8 mouse cellular contexts compared by ENCODE assay signal in genomic region chr4:73790260-73791185, GRCm38 (mm10). TPM values are rescaled to one million over a fixed set of nuclear protein-coding genes. Genes with fewer than 3 reads are reported as not detected.
A peak's percentile ranks its signal among the peaks of the same experiment; 100 is the strongest.
DNase-seq lines count a peak whose midpoint lies in the region; ATAC-seq and TF ChIP-seq lines count a peak whose summit lies in the region.

Gene Rasef, minus strand, starts transcription at chr4:73790994.

- H3K9me3 ChIP-seq in forebrain, embryonic 12.5 days, result no peaks in the 10 kb centered on the region
- H3K9me3 ChIP-seq in hindbrain, embryonic 15.5 days, result no peaks in the 10 kb centered on the region
- no peaks in the 10 kb centered on the region for H3K9me3 ChIP-seq in limb, embryonic 14.5 days (ENCODE audit: control insufficient read depth, low read length)
- H3K9me3 ChIP-seq in midbrain, embryonic 15.5 days, result no peaks in the 10 kb centered on the region

- intact Hi-C loops in heart, adult 2 months (cut with DNase I), result no loop called here
- intact Hi-C loops in heart, postnatal 25 days (cut with DNase I), result no loop called here

- H3K4me3 ChIP-seq in heart, adult 2 months, result peak within 1 kb of the TSS; percentile 38; the same call in 1 of the 2 replicates
- H3K4me3 ChIP-seq in forebrain, embryonic 12.5 days (replicated peaks), result peak within 1 kb of the TSS; percentile 52
- H3K4me3 ChIP-seq in hindbrain, embryonic 15.5 days, result peak within 1 kb of the TSS; percentile 74
- H3K4me3 ChIP-seq in limb, embryonic 14.5 days (replicated peaks; ENCODE audit: low read length), result peak within 1 kb of the TSS; percentile 49
- H3K4me3 ChIP-seq in midbrain, embryonic 15.5 days, result peak within 1 kb of the TSS; percentile 49
- H3K4me3 ChIP-seq in testis, adult 2 months (ENCODE audit: control insufficient read depth, low read depth, low read length), result peak within 1 kb of the TSS; percentile 82

- peak; percentile 82 for ATAC-seq in forebrain, embryonic 12.5 days (ENCODE audit: low FRiP score)
- peak; percentile 88 for ATAC-seq in hindbrain, embryonic 15.5 days (ENCODE audit: low FRiP score, low read depth)
- ATAC-seq in limb, embryonic 14.5 days (ENCODE audit: low FRiP score, low read depth), result peak; percentile 75
- ATAC-seq in midbrain, embryonic 15.5 days (replicated peaks), result peak; percentile 94

- 5% methylated on average over 87 of the region's 87 CpGs for WGBS in heart, adult 2 months
- 6% methylated on average over 72 of the region's 87 CpGs for WGBS in forebrain, embryonic 12.5 days
- 5% methylated on average over 87 of the region's 87 CpGs for WGBS in hindbrain, embryonic 15.5 days
- WGBS in limb, embryonic 14.5 days, result 4% methylated on average over 70 of the region's 87 CpGs
- 5% methylated on average over 87 of the region's 87 CpGs for WGBS in midbrain, embryonic 15.5 days

- H3K4me1 ChIP-seq in heart, adult 2 months (ENCODE audit: control insufficient read depth, insufficient read depth, low read length), result no peaks in the 10 kb centered on the region
- H3K4me1 ChIP-seq in forebrain, embryonic 12.5 days, result peaks cover 10% of the 10 kb centered on the region
- peaks cover 12% of the 10 kb centered on the region for H3K4me1 ChIP-seq in hindbrain, embryonic 15.5 days (replicated peaks)
- H3K4me1 ChIP-seq in limb, embryonic 14.5 days (ENCODE audit: control insufficient read depth, insufficient read depth, low read length), result peaks cover 4% of the 10 kb centered on the region; the same call in 1 of the 2 replicates
- H3K4me1 ChIP-seq in midbrain, embryonic 15.5 days, result peaks cover 8% of the 10 kb centered on the region
- H3K4me1 ChIP-seq in testis, adult 2 months (ENCODE audit: control insufficient read depth, insufficient read depth, low read length), result peaks cover 4% of the 10 kb centered on the region

- peak within 1 kb of the TSS; percentile 43; the same call in 1 of the 2 replicates for H3K9ac ChIP-seq in heart, adult 2 months (ENCODE audit: low read depth, low read length)
- peak within 1 kb of the TSS; percentile 51 for H3K9ac ChIP-seq in forebrain, embryonic 12.5 days
- H3K9ac ChIP-seq in hindbrain, embryonic 15.5 days, result peak within 1 kb of the TSS; percentile 54
- peak within 1 kb of the TSS; percentile 59 for H3K9ac ChIP-seq in limb, embryonic 14.5 days (ENCODE audit: low read depth, low read length, severe bottlenecking)
- peak within 1 kb of the TSS; percentile 40 for H3K9ac ChIP-seq in midbrain, embryonic 15.5 days

- no peaks in the 10 kb centered on the region for H3K36me3 ChIP-seq in heart, adult 2 months (ENCODE audit: control insufficient read depth, insufficient read depth, low read length)
- H3K36me3 ChIP-seq in forebrain, embryonic 12.5 days (replicated peaks), result no peaks in the 10 kb centered on the region
- H3K36me3 ChIP-seq in hindbrain, embryonic 15.5 days, result no peaks in the 10 kb centered on the region
- H3K36me3 ChIP-seq in limb, embryonic 14.5 days (ENCODE audit: control insufficient read depth, insufficient read depth, low read length), result no peaks in the 10 kb centered on the region
- no peaks in the 10 kb centered on the region for H3K36me3 ChIP-seq in midbrain, embryonic 15.5 days (replicated peaks)
- H3K36me3 ChIP-seq in testis, adult 2 months (ENCODE audit: control insufficient read depth, insufficient read depth, low read length), result no peaks in the 10 kb centered on the region

- no peak for TF ChIP-seq POLR2A in heart, adult 2 months (IDR thresholded peaks at IDR 0.05; ENCODE audit: insufficient read depth, low read depth, low read length)
- TF ChIP-seq POLR2A in limb, embryonic 14.5 days (IDR thresholded peaks at IDR 0.05; ENCODE audit: borderline replicate concordance, extremely low read depth, insufficient read depth, insufficient read length), result no peak
- TF ChIP-seq POLR2A in testis, adult 2 months (IDR thresholded peaks at IDR 0.05; ENCODE audit: control insufficient read depth, low read depth, low read length), result peak; percentile 40; the same call in 1 of the 2 replicates

- TF ChIP-seq EP300 in heart, adult 2 months (IDR thresholded peaks at IDR 0.05; ENCODE audit: insufficient read depth, low read depth, low read length), result no peak

- DNase-seq in heart, adult 2 months, result peak; percentile 44 to 46
- DNase-seq in heart, postnatal 25 days (ENCODE audit: low spot score), result no peak
- no peak for DNase-seq in limb, embryonic 14.5 days (ENCODE audit: low spot score)
- DNase-seq in B cell, adult 2 months, result no peak

- no peaks in the 10 kb centered on the region for H3K79me2 ChIP-seq in heart, adult 2 months (replicated peaks; ENCODE audit: control insufficient read depth, insufficient read depth, low read length)

- TF ChIP-seq CTCF in heart, adult 2 months (IDR thresholded peaks at IDR 0.05), result no peak
- TF ChIP-seq CTCF in testis, adult 2 months (IDR thresholded peaks at IDR 0.05; ENCODE audit: control insufficient read depth, insufficient read depth, insufficient replicate concordance, low read depth, low read length), result no peak

- H3K27ac ChIP-seq in heart, adult 2 months, result no peak within 1 kb of the TSS
- no peak within 1 kb of the TSS for H3K27ac ChIP-seq in forebrain, embryonic 12.5 days
- no peak within 1 kb of the TSS for H3K27ac ChIP-seq in hindbrain, embryonic 15.5 days (replicated peaks)
- H3K27ac ChIP-seq in limb, embryonic 14.5 days (replicated peaks; ENCODE audit: low read depth, low read length), result no peak within 1 kb of the TSS
- H3K27ac ChIP-seq in midbrain, embryonic 15.5 days, result no peak within 1 kb of the TSS
- H3K27ac ChIP-seq in testis, adult 2 months (ENCODE audit: control insufficient read depth, insufficient read depth, low read depth, low read length), result peak within 1 kb of the TSS; percentile 3; the same call in 1 of the 2 replicates

- no peaks in the 10 kb centered on the region for H3K27me3 ChIP-seq in heart, adult 2 months (ENCODE audit: control insufficient read depth, insufficient read depth, low read length)
- peaks cover 30% of the 10 kb centered on the region for H3K27me3 ChIP-seq in forebrain, embryonic 12.5 days
- peaks cover 12% of the 10 kb centered on the region for H3K27me3 ChIP-seq in hindbrain, embryonic 15.5 days
- peaks cover 12% of the 10 kb centered on the region; the same call in 1 of the 2 replicates for H3K27me3 ChIP-seq in limb, embryonic 14.5 days (ENCODE audit: control insufficient read depth, insufficient read depth, low read length)
- peaks cover 14% of the 10 kb centered on the region; the same call in 1 of the 2 replicates for H3K27me3 ChIP-seq in midbrain, embryonic 15.5 days (replicated peaks)
- H3K27me3 ChIP-seq in testis, adult 2 months (ENCODE audit: control insufficient read depth, insufficient read depth, low read length), result no peaks in the 10 kb centered on the region

- peak within 1 kb of the TSS; percentile 94 for H3K4me2 ChIP-seq in forebrain, embryonic 12.5 days
- H3K4me2 ChIP-seq in hindbrain, embryonic 15.5 days, result peak within 1 kb of the TSS; percentile 98
- peak within 1 kb of the TSS; percentile 96 for H3K4me2 ChIP-seq in limb, embryonic 14.5 days (replicated peaks; ENCODE audit: low read depth, low read length, severe bottlenecking)
- peak within 1 kb of the TSS; percentile 81 for H3K4me2 ChIP-seq in midbrain, embryonic 15.5 days

RNA-seq across cellular contexts. Expression of gene Rasef, which starts in this region (rescaled TPM):
- under 1 TPM; 0.60 to 0.77 TPM for total RNA-seq in heart, adult 2 months (2021)
- polyA plus RNA-seq in heart, adult 2 months (2012; rRNA removed), result 0.32 and 0.51 TPM in 2 replicates
- under 1 TPM; 0.70 to 0.86 TPM for total RNA-seq in heart, postnatal 25 days (2021)
- polyA plus RNA-seq in forebrain, embryonic 12.5 days (2016; fragmentation: Nextera tagmentation; extraction: Ambion mirVana), result 0.80 and 1.0 TPM in 2 replicates
- polyA plus RNA-seq in hindbrain, embryonic 15.5 days (2015; fragmentation: Nextera tagmentation; extraction: Ambion mirVana), result 0.32 and 0.66 TPM in 2 replicates
- 0.56 and 0.60 TPM in 2 replicates for polyA plus RNA-seq in limb, embryonic 14.5 days (2012; rRNA removed)
- 1.1 and 1.5 TPM in 2 replicates for polyA plus RNA-seq in limb, embryonic 14.5 days (2014; fragmentation: Nextera tagmentation; extraction: Ambion mirVana)
- polyA plus RNA-seq in midbrain, embryonic 15.5 days (2015; fragmentation: Nextera tagmentation; extraction: Ambion mirVana), result 0.28 and 0.54 TPM in 2 replicates
- polyA plus RNA-seq in testis, adult 2 months (2012; rRNA removed), result 12.1 and 12.4 TPM in 2 replicates

Comparison
In these comparisons a context has a peak if more than half of its experiments do, and no peak if none do; other contexts are left out.
1. Peak in DNase-seq, H3K4me3 ChIP-seq and H3K9ac ChIP-seq in heart, adult 2 months; RNA of the gene not detected or under 1 TPM.
2. Peak in ATAC-seq, H3K4me3 ChIP-seq, H3K9ac ChIP-seq and H3K4me2 ChIP-seq in hindbrain, embryonic 15.5 days; RNA of the gene not detected or under 1 TPM.
3. Peak in ATAC-seq, H3K4me3 ChIP-seq, H3K9ac ChIP-seq and H3K4me2 ChIP-seq in midbrain, embryonic 15.5 days; RNA of the gene not detected or under 1 TPM.